Mouse (Mus musculus) heart, postnatal 0 days (tissue): Measurements from ENCODE around the gene Taar8c.

Experiments
- CTCF ChIP-seq: IDR thresholded peaks from 2 replicates; pipeline ENCODE4 v1.5.1; 2016; ENCODE audit warnings: antibody characterized with exemption, control low read depth, low read depth
- EP300 ChIP-seq: IDR thresholded peaks from 2 replicates; pipeline ENCODE4 v1.6.1; 2016; ENCODE audit warnings: antibody characterized with exemption, low read depth

DNA sequence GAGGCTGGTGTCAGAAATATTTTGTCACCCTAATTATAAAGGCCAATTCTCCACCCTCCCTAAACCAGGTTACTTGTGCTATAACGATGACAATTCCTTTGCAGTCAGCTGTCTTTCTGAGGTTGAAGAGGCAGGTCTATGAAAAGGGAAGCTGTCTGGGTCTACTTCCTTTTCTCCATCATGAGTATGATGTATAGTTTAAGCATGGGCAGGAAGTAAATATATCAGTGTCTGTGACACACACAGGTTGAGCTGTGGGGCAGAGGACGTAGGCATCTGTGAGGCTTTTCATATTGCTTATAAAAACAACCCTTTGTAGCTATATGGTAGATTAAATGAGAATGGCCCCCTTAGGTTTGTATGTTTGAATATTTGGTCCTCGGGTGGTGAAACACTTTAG is 42.7 kb downstream of the Taar8c start:
- TF ChIP-seq CTCF, result no peak
- TF ChIP-seq EP300, result no peak
